Mouse (Mus musculus) midbrain, embryonic 16.5 days (tissue): ENCODE results near the gene Gm47955. TPM values are rescaled to one million over a fixed set of nuclear protein-coding genes. Genes with fewer than 3 reads are reported as not detected.
"Not testable (repeated sequence)": the region's sequence is repeated elsewhere in the genome, so short reads cannot be mapped to it uniquely, and the experiment has no call there.

Experiments used
- ATAC-seq: fragments of 200-750 bp; cut with Nextera tagmentation; 2 replicates; pipeline ENCODE4 v1.8.0; 2017; ENCODE audit warnings: moderate TSS enrichment
- H3K27ac ChIP-seq: fragments of 300-500 bp; sonication (generic); 2 replicates; pipeline ENCODE4 v1.5.1; 2014; ENCODE audit warnings: mild to moderate bottlenecking, low read length, mixed read lengths
- H3K27me3 ChIP-seq: fragments of 300-500 bp; sonication (generic); 2 replicates; pipeline ENCODE4 v1.6.1; 2014; ENCODE audit warnings: low read depth, low read length, mixed read lengths; ENCODE audit not compliant: control insufficient read depth, insufficient read depth
- H3K36me3 ChIP-seq: fragments of 300-500 bp; sonication (generic); 2 replicates; pipeline ENCODE4 v1.6.1; 2014; ENCODE audit warnings: mild to moderate bottlenecking, low read length, moderate library complexity, mixed read lengths; ENCODE audit not compliant: control insufficient read depth, insufficient read depth
- H3K4me1 ChIP-seq: fragments of 300-500 bp; sonication (generic); 2 replicates; pipeline ENCODE4 v1.6.1; 2014; ENCODE audit warnings: mild to moderate bottlenecking, low read length, mixed read lengths; ENCODE audit not compliant: control insufficient read depth, insufficient read depth
- H3K4me2 ChIP-seq: fragments of 300-500 bp; sonication (generic); 2 replicates; pipeline ENCODE4 v1.6.1; 2014; ENCODE audit warnings: mild to moderate bottlenecking, low read length, mixed read lengths
- H3K4me3 ChIP-seq: fragments of 300-500 bp; sonication (generic); 2 replicates; pipeline ENCODE4 v1.5.1; 2014; ENCODE audit warnings: low read depth, mild to moderate bottlenecking, low read length, moderate library complexity, mixed read lengths
- H3K9ac ChIP-seq: fragments of 300-500 bp; sonication (generic); 2 replicates; pipeline ENCODE4 v1.6.1; 2014; ENCODE audit warnings: low read depth, low read length, mixed read lengths
- H3K9me3 ChIP-seq: fragments of 300-500 bp; sonication (generic); replicated peaks from 2 replicates; pipeline ENCODE4 v1.6.1; 2014; ENCODE audit warnings: mild to moderate bottlenecking, low read length, mixed read lengths; ENCODE audit not compliant: control insufficient read depth, poor library complexity, severe bottlenecking
- WGBS: fragments of 180-500 bp; shearing (Covaris S2); extraction: QIAGEN DNeasy Blood & Tissue Kit; methylation state at CpG from one replicate; pipeline ENCODE4 v1.1.7; 2014; 5-methylcytosine and 5-hydroxymethylcytosine counted together
- polyA plus RNA-seq: library from polyadenylated mRNA; unstranded; fragments of >200 nt; fragmentation: Nextera tagmentation; extraction: Ambion mirVana; gene quantifications from 2 replicates; pipeline ENCODE4 v1.2.1, GENCODE M21; 2015

Gm47955 gene
- polyA plus RNA-seq, 1 experiment from 2014 or later: not detected

DNA sequence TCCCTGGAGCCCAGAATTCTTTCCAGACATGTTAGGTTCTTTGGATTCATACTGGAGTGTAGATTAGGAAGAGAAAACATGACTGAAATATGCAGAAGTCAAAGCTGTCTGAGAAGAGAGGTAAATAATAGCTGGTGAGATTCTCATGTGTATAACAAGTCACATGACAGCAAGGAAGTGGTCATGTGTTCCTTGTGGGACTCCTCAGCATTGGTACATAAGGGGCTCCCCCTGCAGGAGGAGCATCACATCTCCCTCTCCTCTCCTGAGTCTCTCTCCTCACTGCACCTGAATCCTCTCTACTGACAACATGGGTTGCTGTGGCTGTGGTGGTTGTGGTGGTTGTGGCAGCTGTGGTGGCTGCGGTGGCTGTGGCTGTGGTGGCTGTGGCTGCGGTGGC, 14.1 kb upstream of the Gm47955 start:
- not testable (repeated sequence) for H3K36me3 ChIP-seq, H3K9me3 ChIP-seq, ATAC-seq, H3K4me2 ChIP-seq, H3K4me1 ChIP-seq, H3K27ac ChIP-seq, H3K9ac ChIP-seq, H3K4me3 ChIP-seq, H3K27me3 ChIP-seq
- 94% methylated on average over 2 of the region's 2 CpGs for WGBS

DNA sequence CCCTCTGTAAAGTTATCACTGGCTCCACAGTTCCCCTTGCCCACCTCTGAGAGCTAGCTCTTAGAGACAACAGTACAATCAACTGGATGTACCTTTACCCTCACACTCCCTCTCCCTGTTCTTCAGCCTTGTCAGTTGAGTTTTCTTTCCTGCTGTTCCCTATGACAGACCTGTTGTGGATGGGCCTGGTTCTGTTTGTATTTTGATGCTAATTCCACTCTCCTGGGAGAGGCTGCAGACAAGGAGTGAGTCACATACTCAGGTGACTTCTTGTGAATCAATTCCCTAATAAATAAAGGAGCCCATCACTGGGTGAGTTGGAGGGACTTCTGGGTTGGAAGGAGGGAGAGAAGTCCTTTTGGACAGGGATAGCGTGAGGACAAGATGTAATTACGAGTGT, 11.5 kb upstream of the Gm47955 start:
- no peaks in the 10 kb centered on the region for H3K27me3 ChIP-seq
- H3K4me3 ChIP-seq: no peak overlapping the region
- no peaks in the 10 kb centered on the region for H3K36me3 ChIP-seq
- WGBS: 89% methylated on average over 2 of the region's 2 CpGs
- no peaks in the 10 kb centered on the region for H3K9me3 ChIP-seq
- no peak overlapping the region for H3K9ac ChIP-seq
- no peak overlapping the region for H3K27ac ChIP-seq
- no peak overlapping the region for H3K4me2 ChIP-seq
- H3K4me1 ChIP-seq: no peaks in the 10 kb centered on the region
- ATAC-seq: no peak

DNA sequence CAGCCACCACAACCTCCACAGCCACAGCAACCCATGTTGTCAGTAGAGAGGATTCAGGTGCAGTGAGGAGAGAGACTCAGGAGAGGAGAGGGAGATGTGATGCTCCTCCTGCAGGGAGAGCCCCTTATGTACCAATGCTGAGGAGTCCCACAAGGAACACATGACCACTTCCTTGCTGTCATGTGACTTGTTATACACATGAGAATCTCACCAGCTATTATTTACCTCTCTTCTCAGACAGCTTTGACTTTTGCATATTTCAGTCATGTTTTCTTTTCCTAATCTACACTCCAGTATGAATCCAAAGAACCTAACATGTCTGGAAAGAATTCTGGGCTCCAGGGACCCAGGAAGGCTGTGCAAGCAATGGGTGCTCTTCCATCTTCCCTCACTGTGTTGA, 4.2 kb upstream of the Gm47955 start, which contains the start of gene Gm7544:
Gm7544 (minus strand) TSS at position 101 of the 400 bp plus-strand sequence.
- not testable (repeated sequence) for H3K4me3 ChIP-seq, H3K27me3 ChIP-seq, ATAC-seq, H3K36me3 ChIP-seq, H3K27ac ChIP-seq, H3K4me1 ChIP-seq, H3K4me2 ChIP-seq, H3K9ac ChIP-seq, H3K9me3 ChIP-seq

DNA sequence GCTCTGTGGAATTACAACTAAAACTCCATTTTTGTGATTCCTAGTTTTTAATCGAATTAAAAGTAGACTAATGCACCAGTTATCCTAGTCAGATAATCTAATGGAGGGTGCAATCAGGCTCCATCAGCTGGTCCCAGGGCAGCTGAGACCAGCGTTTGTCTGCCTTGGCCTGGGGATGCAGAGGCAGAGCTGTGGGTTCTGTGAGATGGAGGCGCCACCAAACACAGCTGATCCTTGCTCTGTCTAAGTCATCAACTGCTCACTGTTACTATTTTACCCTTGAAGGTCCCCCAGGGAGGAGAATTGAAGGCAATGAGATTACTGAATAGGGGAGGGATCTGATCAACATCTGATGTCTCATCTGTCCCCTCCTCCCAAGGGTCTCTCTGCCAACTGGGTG, 6.3 kb downstream of the Gm47955 start:
- H3K27me3 ChIP-seq: no peaks in the 10 kb centered on the region
- ATAC-seq: no peak
- H3K9me3 ChIP-seq: no peaks in the 10 kb centered on the region
- H3K4me3 ChIP-seq: no peak overlapping the region
- WGBS: 67% methylated on average over 3 of the region's 3 CpGs
- H3K4me1 ChIP-seq: no peaks in the 10 kb centered on the region
- no peaks in the 10 kb centered on the region for H3K36me3 ChIP-seq
- H3K27ac ChIP-seq: no peak overlapping the region
- H3K4me2 ChIP-seq: no peak overlapping the region
- H3K9ac ChIP-seq: no peak overlapping the region

DNA sequence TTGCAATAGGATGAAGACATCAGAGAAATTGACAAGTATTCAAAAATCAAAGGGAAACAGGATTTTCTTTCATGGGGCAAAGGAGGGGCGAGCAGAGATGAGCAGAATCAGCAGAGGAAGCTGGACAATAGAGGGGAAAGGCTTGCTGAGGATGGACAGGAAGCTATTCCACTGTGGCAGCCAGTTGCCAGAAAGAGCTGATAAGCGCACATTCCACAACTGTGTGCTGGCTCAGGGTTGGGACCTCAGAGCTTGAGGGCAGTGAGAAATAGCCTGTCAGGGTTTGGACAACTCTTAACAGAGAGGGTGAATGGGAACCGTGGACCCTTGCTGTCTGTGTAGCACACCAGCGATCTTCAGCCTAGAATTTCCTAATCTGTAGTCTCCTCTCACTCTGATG, 12.0 kb downstream of the Gm47955 start:
- Histone ChIP-seq H3K4me2 (no peak overlapping the region), H3K9ac (no peak overlapping the region), H3K9me3 (no peaks in the 10 kb centered on the region), H3K36me3 (no peaks in the 10 kb centered on the region), H3K27me3 (no peaks in the 10 kb centered on the region), H3K4me1 (no peaks in the 10 kb centered on the region), H3K4me3 (no peak overlapping the region), H3K27ac (no peak overlapping the region)
- ATAC-seq: peak; percentile 58; the same call in 1 of the 2 replicates
- 44% methylated on average over 4 of the region's 4 CpGs for WGBS

DNA sequence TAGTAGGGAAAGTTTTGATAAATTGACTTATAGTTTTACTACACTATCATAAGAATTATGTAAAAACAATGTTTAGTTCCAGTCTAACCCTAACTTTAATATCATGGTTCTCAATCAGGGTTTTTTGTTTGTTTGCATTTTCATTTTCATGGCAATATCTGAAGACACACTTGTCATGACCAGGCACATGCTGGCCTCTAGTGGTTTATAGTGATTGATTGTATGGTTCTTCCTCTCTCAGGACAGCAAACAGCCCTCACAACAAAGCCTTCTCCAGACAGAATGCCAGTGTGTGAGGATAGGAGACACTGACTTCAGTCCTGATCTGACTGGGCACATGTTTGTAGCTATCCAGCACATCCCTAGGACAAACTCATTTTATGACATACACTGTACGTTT, 13.2 kb downstream of the Gm47955 start:
- Histone ChIP-seq H3K36me3 (no peaks in the 10 kb centered on the region), H3K27ac (no peak overlapping the region), H3K9me3 (no peaks in the 10 kb centered on the region), H3K4me1 (no peaks in the 10 kb centered on the region), H3K4me3 (no peak overlapping the region), H3K9ac (no peak overlapping the region), H3K27me3 (no peaks in the 10 kb centered on the region), H3K4me2 (no peak overlapping the region)
- ATAC-seq: no peak
- WGBS: 80% methylated on average over 1 of the region's 1 CpGs

DNA sequence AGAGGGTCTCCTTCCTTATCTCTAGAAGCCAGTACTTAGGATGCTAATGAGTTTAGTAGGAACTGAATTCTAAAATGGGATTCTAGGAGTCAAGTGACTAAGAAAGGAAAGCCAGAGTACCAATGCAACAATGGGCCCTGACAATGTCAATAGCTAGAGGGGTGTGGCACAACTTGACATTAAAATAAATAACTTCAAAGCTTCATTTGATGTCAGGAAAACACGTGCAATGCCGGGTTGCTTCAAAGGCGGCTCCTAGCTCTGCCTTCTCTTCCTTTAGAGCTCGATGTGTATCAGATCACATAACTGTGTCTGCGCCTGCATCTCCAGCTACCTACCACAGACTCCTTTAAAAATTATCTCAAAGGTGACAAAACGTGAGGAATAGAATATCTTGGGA, 13.8 kb downstream of the Gm47955 start:
- H3K9me3 ChIP-seq: no peaks in the 10 kb centered on the region

DNA sequence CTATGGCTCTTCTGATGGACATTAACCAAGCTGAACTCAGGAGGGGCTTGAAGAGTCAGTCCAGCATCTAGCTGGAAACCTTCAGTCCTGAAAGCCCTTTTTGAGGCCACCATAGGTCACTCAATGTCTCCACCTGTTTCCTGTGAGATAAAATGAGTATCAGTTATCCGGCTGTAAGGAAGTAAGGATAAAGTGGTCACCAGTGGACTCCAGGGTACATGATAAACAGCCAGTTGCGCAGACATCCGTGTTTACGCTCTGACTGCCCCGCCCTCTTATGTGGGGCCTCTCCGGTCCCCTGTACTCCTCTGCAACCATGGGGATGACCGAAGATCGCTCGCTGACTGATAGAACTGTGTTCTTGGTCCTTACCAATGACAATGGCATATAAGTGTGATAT, 14.3 kb downstream of the Gm47955 start:
- H3K36me3 ChIP-seq: no peaks in the 10 kb centered on the region
- no peaks in the 10 kb centered on the region for H3K4me1 ChIP-seq
- no peak overlapping the region for H3K27ac ChIP-seq
- H3K4me3 ChIP-seq: no peak overlapping the region
- H3K4me2 ChIP-seq: no peak overlapping the region
- H3K9ac ChIP-seq: no peak overlapping the region
- no peaks in the 10 kb centered on the region for H3K27me3 ChIP-seq
- ATAC-seq: no peak
- H3K9me3 ChIP-seq: no peaks in the 10 kb centered on the region
- 92% methylated on average over 9 of the region's 9 CpGs for WGBS

More for the DNA sequence above, 13.8 kb downstream of the Gm47955 start:
- Histone ChIP-seq H3K27me3 (no peaks in the 10 kb centered on the region), H3K4me2 (no peak overlapping the region), H3K36me3 (no peaks in the 10 kb centered on the region), H3K9ac (no peak overlapping the region), H3K4me3 (no peak overlapping the region), H3K4me1 (no peaks in the 10 kb centered on the region), H3K27ac (no peak overlapping the region)
- WGBS: 61% methylated on average over 6 of the region's 6 CpGs
- ATAC-seq: no peak

DNA sequence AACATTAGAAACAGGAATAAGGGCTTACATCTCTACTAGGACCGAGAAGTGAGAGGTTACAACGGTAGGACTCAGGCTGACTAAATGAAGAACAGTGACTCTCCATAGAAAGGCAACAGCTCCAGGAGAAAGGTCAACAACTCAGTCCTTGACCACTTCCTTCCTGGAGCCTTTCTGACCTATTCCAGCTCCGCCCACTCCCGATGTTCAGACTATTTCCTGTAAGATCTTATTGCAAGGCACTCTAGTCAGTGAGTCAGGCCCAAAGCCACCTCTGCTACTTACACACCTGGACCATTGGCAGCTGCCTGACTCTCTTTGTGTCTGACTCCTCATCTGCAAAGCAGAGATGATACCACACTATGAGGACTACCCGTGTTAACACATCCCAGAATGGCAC, 15.7 kb downstream of the Gm47955 start:
- Histone ChIP-seq H3K36me3 (no peaks in the 10 kb centered on the region), H3K9ac (no peak overlapping the region), H3K4me3 (no peak overlapping the region), H3K4me1 (no peaks in the 10 kb centered on the region), H3K4me2 (no peak overlapping the region), H3K9me3 (no peaks in the 10 kb centered on the region), H3K27ac (no peak overlapping the region), H3K27me3 (no peaks in the 10 kb centered on the region)
- WGBS: 87% methylated on average over 5 of the region's 5 CpGs
- ATAC-seq: no peak

DNA sequence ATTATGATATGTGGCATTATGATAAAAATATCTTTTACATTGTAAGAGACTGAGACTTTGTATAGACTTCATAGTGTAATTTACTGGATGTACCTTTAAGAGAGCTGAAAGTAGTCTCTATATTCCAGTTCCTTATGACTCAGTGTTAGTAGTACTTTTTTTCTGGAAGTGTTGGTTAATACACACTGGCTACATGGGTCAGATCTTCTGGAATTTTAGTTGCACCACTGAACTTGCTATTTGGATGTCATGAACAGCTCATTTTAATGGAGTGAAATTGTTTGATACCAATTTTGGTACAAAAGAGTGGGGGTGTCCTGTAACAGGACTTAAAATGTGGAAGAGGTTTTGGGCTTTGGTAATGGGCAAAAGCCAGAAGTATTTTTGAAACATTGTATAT, 17.8 kb downstream of the Gm47955 start:
- no peaks in the 10 kb centered on the region for H3K27me3 ChIP-seq
- H3K4me1 ChIP-seq: no peaks in the 10 kb centered on the region
- no peak overlapping the region for H3K9ac ChIP-seq
- H3K36me3 ChIP-seq: no peaks in the 10 kb centered on the region
- H3K4me3 ChIP-seq: no peak overlapping the region
- ATAC-seq: no peak
- no peak overlapping the region for H3K4me2 ChIP-seq
- no peaks in the 10 kb centered on the region for H3K9me3 ChIP-seq
- no peak overlapping the region for H3K27ac ChIP-seq
